In the genomic region with DNA sequence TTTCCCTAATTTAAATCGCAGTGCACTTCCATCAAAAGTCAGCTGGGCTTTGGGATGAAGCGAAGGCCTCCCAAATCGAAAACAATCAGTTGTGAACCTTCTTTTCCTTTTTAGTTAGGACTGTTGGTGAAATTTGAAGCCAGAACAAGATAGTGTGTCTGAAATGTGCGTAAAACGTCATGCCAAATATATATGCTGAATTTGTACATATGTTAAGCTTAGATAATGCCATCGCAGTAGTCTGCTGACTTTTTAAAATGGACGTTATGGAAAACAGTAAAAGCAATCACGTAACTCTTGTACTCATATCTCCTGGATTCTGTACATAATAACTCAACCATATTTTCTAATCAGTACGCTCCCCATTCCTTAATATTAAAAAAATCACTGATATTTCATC, we compare ENCODE assay signal across 8 mouse cellular contexts. TPM values are rescaled to one million over a fixed set of nuclear protein-coding genes. Genes with fewer than 3 reads are reported as not detected.
DNase-seq lines count a peak whose midpoint lies in the region; ATAC-seq and TF ChIP-seq lines count a peak whose summit lies in the region.

No protein-coding gene starts in this region.

- peaks cover 0 to 13% of the 10 kb centered on the region in 2 experiments; a peak in 2 of 4 replicates for H3K4me1 ChIP-seq in heart, embryonic 14.5 days (ENCODE audit: control insufficient read depth in 2 of 2, insufficient read depth in 2 of 2, low read length in 2 of 2)
- peaks cover 40% of the 10 kb centered on the region for H3K4me1 ChIP-seq in G1E (ENCODE audit: insufficient read depth, low read depth, low read length)
- H3K4me1 ChIP-seq in forebrain, embryonic 14.5 days (ENCODE audit: control insufficient read depth, insufficient read depth, low read length): peaks cover 8% of the 10 kb centered on the region

- intact Hi-C loops in heart, postnatal 36 days (cut with DNase I): loop anchor here (10.0 kb wide), 1 partner anchor 360 kb away; a partner anchor contains a TSS

- no peak for DNase-seq in heart, postnatal 36 days
- DNase-seq in G1E (ENCODE audit: low spot score): no peak
- no peak for DNase-seq in forebrain, embryonic 14.5 days (ENCODE audit: low spot score)
- DNase-seq in cerebellum, adult 11-12 months: no peak
- DNase-seq in layer of hippocampus, postnatal 25 days (ENCODE audit: extremely low spot score in 1 of 2, low spot score in 1 of 2): no peak
- DNase-seq in kidney, adult 9 months: no peak

- ATAC-seq in heart, embryonic 14.5 days (ENCODE audit: insufficient number of reproducible peaks, insufficient read depth, low FRiP score, low read depth): no peak
- no peak for ATAC-seq in G1E (ENCODE audit: extremely low read depth, insufficient number of reproducible peaks, low FRiP score, poor library complexity, severe bottlenecking)
- no peak for ATAC-seq in forebrain, embryonic 14.5 days

- H3K27me3 ChIP-seq in heart, embryonic 14.5 days (ENCODE audit: control insufficient read depth, insufficient read depth, low read length): no peaks in the 10 kb centered on the region
- H3K27me3 ChIP-seq in G1E (ENCODE audit: insufficient read depth, low read length): no peaks in the 10 kb centered on the region
- H3K27me3 ChIP-seq in forebrain, embryonic 14.5 days (replicated peaks; ENCODE audit: control insufficient read depth, insufficient read depth, low read length): no peaks in the 10 kb centered on the region

- 19% methylated on average over 9 of the region's 9 CpGs for WGBS in heart, embryonic 14.5 days
- WGBS in forebrain, embryonic 14.5 days: 31% methylated on average over 9 of the region's 9 CpGs
- 28% methylated on average over 9 of the region's 9 CpGs for WGBS in macrophage (ENCODE audit: missing documents)

- peaks cover 21% of the 10 kb centered on the region for H3K36me3 ChIP-seq in heart, embryonic 14.5 days (ENCODE audit: control insufficient read depth, insufficient read depth, low read length)
- H3K36me3 ChIP-seq in G1E (replicated peaks) (peaks cover 32% of the 10 kb centered on the region), macrophage (ENCODE audit: inconsistent target) (no peaks in the 10 kb centered on the region)
- peaks cover 10% of the 10 kb centered on the region for H3K36me3 ChIP-seq in forebrain, embryonic 14.5 days (ENCODE audit: control insufficient read depth, insufficient read depth, low read length)

- H3K4me3 ChIP-seq in heart, embryonic 14.5 days (ENCODE audit: control insufficient read depth in 1 of 2, insufficient read depth in 1 of 2, low read depth in 1 of 2, low read length in 2 of 2): peak overlapping the region; percentile 83 to 94
- peak overlapping the region; percentile 83 for H3K4me3 ChIP-seq in G1E (ENCODE audit: low read depth, low read length)
- H3K4me3 ChIP-seq in forebrain, embryonic 14.5 days (ENCODE audit: low read depth, low read length): peak overlapping the region; percentile 96
- peak overlapping the region; percentile 88 for H3K4me3 ChIP-seq in macrophage (ENCODE audit: inconsistent target)

- peak overlapping the region; percentile 91 for H3K27ac ChIP-seq in heart, embryonic 14.5 days (replicated peaks in 1 of 2; ENCODE audit: control insufficient read depth in 1 of 2, insufficient read depth in 1 of 2, low read depth in 2 of 2, low read length in 2 of 2)
- H3K27ac ChIP-seq in forebrain, embryonic 14.5 days (ENCODE audit: low read depth, low read length): no peak overlapping the region
- peak overlapping the region; percentile 71 for H3K27ac ChIP-seq in macrophage

- no peak for TF ChIP-seq CTCF in G1E (IDR thresholded peaks at IDR 0.05; ENCODE audit: low read depth, low read length)

- H3K9ac ChIP-seq in heart, embryonic 14.5 days (ENCODE audit: low read length): peak overlapping the region; percentile 94
- H3K9ac ChIP-seq in forebrain, embryonic 14.5 days (ENCODE audit: low read length): peak overlapping the region; percentile 95

- peaks cover 65% of the 10 kb centered on the region for H3K79me2 ChIP-seq in macrophage (ENCODE audit: inconsistent target)

- H3K9me3 ChIP-seq in heart, embryonic 14.5 days (ENCODE audit: control insufficient read depth, low read length): no peaks in the 10 kb centered on the region
- no peaks in the 10 kb centered on the region for H3K9me3 ChIP-seq in G1E (replicated peaks)
- H3K9me3 ChIP-seq in forebrain, embryonic 14.5 days (replicated peaks; ENCODE audit: control insufficient read depth, low read length): no peaks in the 10 kb centered on the region

- peak overlapping the region; percentile 92 for H3K4me2 ChIP-seq in heart, embryonic 14.5 days (ENCODE audit: low read length)
- H3K4me2 ChIP-seq in forebrain, embryonic 14.5 days (ENCODE audit: low read length): peak overlapping the region; percentile 91

RNA-seq across cellular contexts. Expression of a gene that starts 1.2 kb away (rescaled TPM):
- 18.1 and 19.9 TPM in 2 replicates for polyA plus RNA-seq in heart, embryonic 14.5 days (2014; fragmentation: Nextera tagmentation; extraction: Ambion mirVana)
- total RNA-seq in heart, postnatal 36 days (2021): 10 to 100 TPM; 36.5 to 37.6 TPM
- total RNA-seq in G1E (2014; fragmentation: Nextera tagmentation): 283 and 301 TPM in 2 replicates
- 210 and 238 TPM in 2 replicates for total RNA-seq in G1E (2017)
- polyA plus RNA-seq in G1E (2012): 29.9 and 32.6 TPM in 2 replicates
- polyA plus RNA-seq in forebrain, embryonic 14.5 days (2014; fragmentation: Nextera tagmentation; extraction: Ambion mirVana): 20.7 and 21.2 TPM in 2 replicates
- 100 to 1,000 TPM; 119 to 179 (median 149) TPM for total RNA-seq in macrophage (2018; cell fraction: chromatin; rRNA removed)
- total RNA-seq in macrophage (2018; cell fraction: cytosol; rRNA removed): 10 to 100 TPM; 62.3 to 82.8 (median 72.5) TPM
- total RNA-seq in macrophage (2018; cell fraction: nucleus; rRNA removed): 100 to 1,000 TPM in 20 of 26 experiments, 10 to 100 TPM in 6; 83.6 to 157 (median 111) TPM
- polyA plus RNA-seq in macrophage (2018): 39.9 to 47.6 TPM (median 44.0 TPM) in 3 replicates
- total RNA-seq in layer of hippocampus, postnatal 25 days (2021): 10 to 100 TPM; 50.1 to 51.2 TPM
